Mouse (Mus musculus): ENCODE measurements around the gene Olfr656.

GRCm38 (mm10) chr7:104613655-104614054 lies at the start of gene Olfr656:
- TF ChIP-seq CTCF (IDR thresholded peaks at IDR 0.05; ENCODE audit: low read depth, low read length) (no peak), EP300 (IDR thresholded peaks at IDR 0.05; ENCODE audit: insufficient read depth, low read depth, low read length) (no peak)

Measured in ES-Bruce4 (cell line).